Mouse (Mus musculus) brain, adult 2 months (tissue): ENCODE data around the gene Rad51d.
"Not testable (repeated sequence)": the region's sequence is repeated elsewhere in the genome, so short reads cannot be mapped to it uniquely, and the experiment has no call there.

Source experiments
- DNase-seq: peaks from one replicate; pipeline ENCODE4 v3.0.0; 2011; ENCODE audit warnings: low read depth, low spot score

The Rad51d gene

DNA sequence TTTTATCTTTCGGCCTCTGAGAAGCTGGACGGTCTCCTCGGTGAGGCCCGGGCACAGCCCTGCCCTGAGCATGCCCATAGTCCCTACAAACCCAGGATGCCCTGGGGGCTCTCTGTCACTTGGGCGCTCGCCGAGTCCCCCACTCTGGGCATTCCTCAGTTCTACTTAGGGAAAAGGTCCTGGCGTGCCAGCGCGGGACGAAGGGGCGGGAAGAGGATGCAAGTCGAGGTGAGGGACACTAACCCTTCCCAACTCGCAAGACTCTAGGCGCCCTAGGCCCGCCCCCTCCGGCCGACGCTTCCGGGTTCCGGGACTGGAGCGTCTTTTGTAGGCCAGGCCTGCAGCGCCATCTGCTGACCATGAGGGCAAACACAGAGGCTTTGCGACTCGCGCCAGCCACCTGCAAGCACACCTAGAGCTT lies at the start of gene Rad51d:
Gene Rad51d, minus strand, starts transcription at position 273 of the 421 bp plus-strand sequence.
- DNase-seq = peak; percentile 97

- no peak for DNase-seq
Observed at GRCm38 (mm10) chr11:82933186-82933585, 42.8 kb upstream of the Rad51d start.

DNA sequence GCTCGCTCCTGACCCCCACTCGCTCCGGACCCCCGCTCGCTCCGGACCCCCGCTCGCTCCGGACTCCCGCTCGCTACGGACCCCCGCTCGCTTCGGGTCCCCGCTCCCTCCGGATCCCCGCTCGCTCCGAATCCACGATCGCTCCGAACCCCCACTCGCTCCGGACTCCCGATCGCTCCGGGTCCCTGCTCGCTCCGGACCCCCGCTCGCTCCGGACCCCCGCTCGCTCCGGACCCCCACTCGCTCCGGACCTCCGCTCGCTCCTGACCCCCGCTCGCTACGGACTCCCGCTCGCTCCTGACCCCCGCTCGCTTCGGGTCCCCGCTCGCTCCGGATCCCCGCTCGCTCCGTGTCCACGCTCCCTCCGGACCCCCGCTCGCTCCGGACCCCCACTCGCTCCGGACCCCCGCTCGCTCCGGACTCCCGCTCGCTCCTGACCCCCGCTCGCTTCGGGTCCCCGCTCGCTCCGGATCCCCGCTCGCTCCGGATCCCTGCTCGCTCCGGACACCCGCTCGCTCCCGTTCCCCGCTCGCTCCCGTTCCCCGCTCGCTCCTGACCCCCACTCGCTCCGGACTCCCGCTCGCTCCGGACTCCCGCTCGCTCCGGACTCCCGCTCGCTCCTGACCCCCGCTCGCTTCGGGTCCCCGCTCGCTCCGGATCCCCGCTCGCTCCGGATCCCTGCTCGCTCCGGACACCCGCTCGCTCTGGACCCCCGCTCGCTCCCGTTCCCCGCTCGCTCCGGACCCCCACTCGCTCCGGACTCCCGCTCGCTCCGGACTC lies 41.4 kb upstream of the Rad51d start:
- DNase-seq = not testable (repeated sequence)

GRCm38 (mm10) chr11:82931161-82931560 lies 40.7 kb upstream of the Rad51d start:
- DNase-seq = not testable (repeated sequence)

DNA sequence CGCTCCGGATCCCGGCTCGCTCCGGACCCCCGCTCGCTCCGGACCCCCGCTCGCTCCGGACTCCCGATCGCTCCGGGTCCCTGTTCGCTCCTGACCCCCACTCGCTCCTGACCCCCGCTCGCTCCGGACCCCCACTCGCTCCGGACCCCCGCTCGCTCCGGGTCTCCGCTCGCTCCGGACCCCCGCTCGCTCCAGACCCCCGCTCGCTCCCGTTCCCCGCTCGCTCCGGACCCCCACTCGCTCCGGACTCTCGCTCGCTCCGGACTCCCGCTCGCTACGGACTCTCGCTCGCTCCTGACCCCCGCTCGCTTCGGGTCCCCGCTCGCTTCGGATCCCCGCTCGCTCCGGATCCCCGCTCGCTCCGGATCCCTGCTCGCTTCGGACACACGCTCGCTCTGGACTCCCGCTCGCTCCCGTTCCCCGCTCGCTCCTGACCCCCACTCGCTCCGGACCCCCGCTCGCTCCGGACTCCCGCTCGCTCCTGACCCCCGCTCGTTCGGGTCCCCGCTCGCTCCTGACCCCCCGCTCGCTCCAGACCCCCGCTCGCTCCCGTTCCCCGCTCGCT lies 40.1 kb upstream of the Rad51d start:
- DNase-seq = not testable (repeated sequence)

DNA sequence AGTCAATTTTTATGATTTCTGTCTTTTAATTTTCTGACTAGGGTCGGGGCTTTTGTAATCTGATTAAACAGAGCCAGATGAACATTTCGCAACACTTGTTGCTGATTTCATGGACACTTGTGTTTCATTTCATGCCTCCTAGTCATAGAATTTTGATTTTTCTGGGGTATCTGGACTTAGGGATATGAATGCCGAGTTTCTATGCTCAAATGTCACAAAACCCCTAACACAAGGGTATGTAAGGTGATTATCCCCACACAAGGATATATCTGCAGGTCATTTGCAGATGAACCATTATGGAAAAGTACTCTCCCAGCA lies 39.2 kb upstream of the Rad51d start:
- DNase-seq = no peak

DNA sequence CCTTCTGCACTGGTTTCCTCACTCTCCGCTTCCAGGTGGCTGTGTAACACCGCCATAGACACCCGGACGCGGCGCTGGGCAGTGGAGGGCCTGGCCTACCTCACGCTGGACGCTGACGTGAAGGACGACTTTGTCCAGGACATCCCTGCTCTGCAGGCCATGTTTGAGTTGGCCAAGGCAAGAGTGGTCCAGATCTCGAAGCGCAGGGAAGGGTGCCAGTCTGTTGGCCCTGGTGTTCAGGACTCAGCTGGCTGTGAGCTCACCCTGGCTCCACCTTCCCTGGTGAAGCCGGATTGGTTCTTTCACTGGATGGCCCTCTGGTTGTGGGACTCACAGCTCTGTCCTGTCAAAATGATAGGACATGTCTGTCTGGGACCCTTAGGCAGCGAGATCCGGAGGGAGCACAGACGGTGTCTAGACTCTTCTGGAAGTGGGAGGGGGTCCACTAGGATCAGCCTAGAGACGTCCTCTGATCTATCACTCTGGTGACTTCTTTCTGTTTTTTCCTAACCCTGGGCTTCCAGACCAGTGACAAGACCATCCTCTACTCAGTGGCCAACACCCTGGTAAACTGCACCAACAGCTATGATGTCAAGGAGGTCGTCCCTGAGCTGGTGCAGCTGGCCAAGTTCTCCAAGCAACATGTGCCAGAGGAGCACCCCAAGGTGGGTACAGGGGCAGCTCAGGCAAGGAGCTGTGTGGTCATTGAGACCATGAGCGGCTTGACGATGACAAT lies 38.7 kb upstream of the Rad51d start:
- no peak for DNase-seq

DNA sequence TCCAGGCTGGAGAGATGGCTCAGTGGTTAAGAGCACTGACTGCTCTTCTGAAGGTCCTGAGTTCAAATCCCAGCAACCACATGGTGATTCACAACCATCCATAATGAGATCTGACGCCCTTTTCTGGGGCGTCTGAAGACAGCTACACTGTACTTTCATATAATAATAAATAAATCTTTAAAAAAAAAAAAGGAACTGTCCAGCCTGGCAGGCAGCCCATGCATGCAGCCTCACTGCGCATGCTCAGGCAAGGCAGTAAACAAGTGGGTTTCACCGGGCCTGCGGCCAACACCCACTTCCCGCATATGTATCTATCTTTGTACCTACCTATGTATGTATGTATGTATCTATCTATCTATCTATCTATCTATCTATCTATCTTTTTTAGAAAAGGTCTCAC lies 33.5 kb upstream of the Rad51d start:
- DNase-seq = not testable (repeated sequence)

DNA sequence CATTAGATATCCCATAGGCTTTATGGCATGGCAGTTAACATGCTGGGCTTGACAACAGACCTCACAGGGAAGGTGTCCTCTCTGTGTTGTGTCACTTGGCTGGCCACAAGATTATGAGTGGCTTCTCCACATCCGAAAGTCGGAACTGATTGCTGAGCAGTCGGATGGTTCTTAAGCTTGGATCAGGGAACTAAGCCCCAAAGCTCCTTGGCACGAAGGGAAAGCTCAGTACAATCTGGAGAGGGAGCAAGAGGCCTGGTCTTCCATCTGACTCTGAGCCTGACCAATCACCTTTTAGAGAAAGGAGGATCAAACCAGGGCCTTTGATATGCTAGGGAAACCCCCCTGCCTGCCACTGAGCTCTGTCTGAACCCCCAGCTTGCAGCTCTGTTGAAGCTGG lies 31.3 kb upstream of the Rad51d start:
- no peak for DNase-seq

DNA sequence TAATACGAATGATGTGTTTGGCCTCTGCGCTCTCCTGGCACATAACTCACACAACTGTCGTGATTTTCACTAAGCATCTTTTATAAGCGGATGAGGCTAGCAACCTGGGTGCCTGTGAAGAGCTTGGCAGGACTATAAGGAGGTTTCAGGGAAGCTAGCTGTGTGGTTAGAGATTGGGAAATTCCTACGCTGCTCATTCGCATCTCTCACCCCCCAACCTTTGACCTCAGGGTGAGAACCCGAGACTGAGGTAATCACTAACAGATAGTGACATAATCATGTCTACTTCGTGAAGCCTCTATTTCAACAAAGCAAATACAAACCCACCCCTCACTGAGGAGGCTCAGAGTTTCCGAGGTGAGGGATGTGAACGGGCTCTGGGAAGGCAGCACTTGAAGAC lies 30.4 kb upstream of the Rad51d start:
- DNase-seq = no peak

DNA sequence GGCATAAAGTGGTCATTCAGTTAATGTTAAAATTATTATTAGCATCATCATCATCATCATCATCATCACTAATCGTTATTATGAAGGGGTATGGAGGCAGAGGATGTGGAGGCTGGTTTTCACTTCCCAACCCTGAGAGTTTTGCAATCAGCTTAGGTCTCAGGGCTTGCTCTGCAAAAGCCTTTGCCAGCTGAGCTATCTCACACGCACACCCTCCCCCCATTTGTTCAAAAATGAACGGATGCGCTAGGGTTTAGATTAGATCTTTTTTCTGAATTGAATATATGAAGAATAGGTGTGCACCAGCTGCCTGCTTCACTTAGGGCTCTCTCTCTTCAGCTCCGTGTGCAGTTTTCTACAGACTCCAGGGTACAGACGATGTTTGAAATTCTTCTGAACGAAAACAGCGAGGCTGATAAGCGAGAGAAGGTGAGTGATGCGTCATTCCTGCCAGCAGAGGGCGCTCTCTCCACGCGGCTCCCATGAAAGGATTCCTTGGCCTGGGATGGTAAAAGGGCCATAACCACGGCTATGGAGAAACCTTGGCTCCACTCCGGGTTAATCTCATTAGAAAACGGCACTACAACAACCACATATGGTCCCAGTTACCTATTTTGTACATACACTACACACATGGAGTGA lies 24.4 kb upstream of the Rad51d start:
- DNase-seq = peak; percentile 85

DNA sequence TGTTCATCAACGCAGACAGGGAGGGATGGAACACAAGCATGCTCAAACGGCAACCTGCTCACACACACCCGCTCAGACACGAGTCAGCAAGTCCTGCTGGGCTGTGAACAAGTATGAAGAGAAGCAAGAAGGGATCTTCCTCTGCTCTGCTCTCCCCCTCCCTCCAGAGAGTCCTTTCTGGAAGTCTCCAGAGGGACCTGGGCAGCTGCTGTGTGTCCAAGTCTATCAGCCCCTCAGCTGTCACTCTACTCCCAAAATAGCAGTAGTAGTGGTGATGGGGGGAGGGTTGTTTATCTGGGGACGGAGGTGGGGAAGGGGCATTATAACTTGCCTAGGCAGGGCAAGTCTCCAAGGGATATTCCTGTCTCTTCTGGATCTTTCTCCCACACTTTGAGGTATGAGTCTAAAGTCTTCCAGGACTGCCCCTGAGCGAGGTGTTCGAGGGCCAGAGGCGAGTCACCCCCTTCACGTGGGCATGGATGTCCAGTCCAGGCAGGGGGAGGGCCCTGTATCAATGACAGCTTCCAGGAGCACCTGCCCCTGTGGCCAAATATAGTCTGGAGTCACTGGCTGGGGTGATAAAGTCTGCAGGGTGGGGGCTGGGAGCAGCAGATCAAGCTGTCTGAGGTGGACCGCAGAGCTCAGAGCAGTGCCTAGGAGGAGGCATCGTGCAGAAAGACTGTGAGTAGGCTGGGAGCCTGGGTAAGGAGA lies 20.4 kb upstream of the Rad51d start:
- no peak for DNase-seq

GRCm38 (mm10) chr11:82910250-82910649 lies 19.8 kb upstream of the Rad51d start, which contains the start of gene Unc45b:
Unc45b (plus strand) TSS chr11:82910550.
- DNase-seq = no peak

DNA sequence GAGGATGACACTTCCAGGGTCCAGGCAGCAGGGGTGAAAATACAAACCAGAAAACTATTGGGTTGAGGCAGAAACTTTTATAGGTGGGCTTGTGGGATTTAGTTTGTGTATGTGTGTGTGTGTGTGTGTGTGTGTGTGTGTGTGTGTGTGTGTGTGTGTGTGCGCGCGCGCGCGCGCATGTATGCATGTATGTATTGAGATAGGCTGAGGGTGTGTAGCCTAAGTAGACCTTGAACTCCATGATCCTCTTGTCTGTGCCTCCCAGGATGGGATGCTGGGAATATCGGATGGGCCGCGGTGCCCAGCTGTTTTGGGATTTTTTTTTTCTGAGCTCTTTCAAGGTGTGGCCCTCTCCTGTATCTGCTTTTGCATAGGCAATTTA lies 18.2 kb upstream of the Rad51d start:
- DNase-seq = no peak

DNA sequence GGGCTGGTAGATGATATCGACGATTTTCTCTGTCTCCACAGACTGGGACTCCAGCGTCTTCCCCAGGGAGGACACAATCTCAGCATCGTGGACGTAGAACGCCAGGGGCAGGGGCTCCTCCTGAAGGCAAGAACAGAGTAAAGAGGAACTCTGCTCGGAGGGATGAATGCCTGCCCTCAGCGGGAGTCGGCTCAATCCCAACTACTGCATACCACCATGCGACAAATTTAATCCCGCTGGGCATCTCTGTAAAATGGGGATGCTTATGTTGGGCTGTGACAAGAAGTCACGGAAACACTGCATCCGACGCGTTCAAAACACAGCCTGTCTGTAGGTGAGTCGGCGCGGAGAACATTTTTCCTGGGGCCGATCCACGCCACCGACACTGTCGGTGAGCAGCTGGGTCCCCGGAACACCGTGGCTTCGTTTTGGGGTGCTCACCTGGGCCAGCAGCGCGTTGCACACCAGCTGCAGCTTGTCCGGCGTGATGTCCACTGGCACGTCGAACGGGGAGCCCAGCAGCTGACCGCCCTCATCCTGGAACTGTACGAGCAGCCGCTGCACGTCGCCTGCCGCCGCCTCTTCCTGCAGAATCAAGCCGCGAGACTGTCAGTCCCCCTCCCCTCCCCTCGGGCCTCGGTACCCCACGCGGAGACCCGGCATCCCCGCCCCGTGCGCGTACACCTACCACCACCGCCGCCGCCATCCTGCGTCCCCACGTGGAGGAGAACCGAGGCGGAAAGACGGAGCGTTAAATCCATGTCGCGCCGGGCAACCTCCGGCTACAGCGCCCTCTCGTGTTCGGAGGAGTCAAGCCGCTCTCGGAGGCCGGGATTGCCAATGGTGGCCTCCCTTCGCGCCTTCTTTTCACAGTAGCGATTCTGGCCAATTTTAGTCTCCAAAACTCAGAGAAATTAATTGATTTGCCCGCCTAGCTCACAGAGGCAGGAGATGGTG lies 17.5 kb upstream of the Rad51d start, which contains the start of gene Nle1:
Gene Nle1, minus strand, starts transcription at position 761 of the 957 bp plus-strand sequence.
- peak; percentile 95 for DNase-seq

GRCm38 (mm10) chr11:82905816-82906215 lies 15.4 kb upstream of the Rad51d start:
- DNase-seq = no peak

- DNase-seq = no peak
Observed at GRCm38 (mm10) chr11:82904952-82905351, 14.5 kb upstream of the Rad51d start.

DNA sequence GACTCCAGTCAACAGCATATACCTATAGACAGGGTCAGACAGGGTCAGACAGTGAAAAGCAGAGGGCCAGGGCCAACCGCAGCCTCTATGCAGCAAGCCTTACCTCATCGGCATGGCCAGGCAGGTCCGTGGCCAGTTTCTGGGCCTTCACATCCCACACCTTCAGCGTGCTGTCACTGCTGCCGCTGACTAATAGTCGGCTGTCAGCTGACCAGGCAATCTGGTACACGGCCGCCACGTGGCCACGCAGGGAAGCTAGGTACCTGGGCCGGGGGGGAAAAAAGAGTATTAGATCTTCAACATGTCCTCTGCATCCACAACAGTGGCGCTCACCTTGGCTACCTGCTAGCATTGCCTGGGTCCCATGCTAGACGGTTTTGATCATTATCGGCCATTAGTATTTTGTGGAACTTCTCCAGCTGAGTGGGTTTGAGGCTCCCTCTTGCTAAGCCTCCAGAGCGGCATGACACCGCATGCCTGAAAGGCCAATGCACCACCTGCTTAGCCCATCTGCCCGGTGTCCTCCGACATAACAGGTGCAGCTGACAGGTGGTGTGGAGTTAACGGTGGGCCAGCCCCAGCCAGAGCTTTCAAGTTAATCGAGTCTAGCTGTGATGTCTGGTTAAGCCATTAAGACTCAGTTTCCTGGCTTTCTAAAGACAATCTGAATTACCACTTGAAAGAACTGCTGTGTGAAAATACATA lies 11.3 kb upstream of the Rad51d start:
- peak; percentile 50 for DNase-seq

- no peak for DNase-seq
Observed at GRCm38 (mm10) chr11:82899720-82900119, 9.3 kb upstream of the Rad51d start.

GRCm38 (mm10) chr11:82897478-82897877 lies 7.1 kb upstream of the Rad51d start:
- DNase-seq = no peak
